Mouse (Mus musculus) heart, adult 18-20 months (tissue): ENCODE measurements around the gene Cd200. TPM values are rescaled to one million over a fixed set of nuclear protein-coding genes. Genes with fewer than 3 reads are reported as not detected.
"Not testable (repeated sequence)": the region's sequence is repeated elsewhere in the genome, so short reads cannot be mapped to it uniquely, and the experiment has no call there.

Experiments used
- DNase-seq, 2 experiments: peaks; one replicate each; pipeline ENCODE4 v3.0.0; 2021 to 2022; ENCODE audit warnings: mixed read lengths in 1 of 2
- long read RNA-seq, 2 experiments: library from polyadenylated mRNA; stranded (forward); transcript quantifications; one replicate each; pipeline ENCODE4 v2.0.0; 2021
- total RNA-seq, 2 experiments: library from RNA; stranded (reverse); gene quantifications; 2 replicates each; pipeline ENCODE4 v1.2.3; 2021

The Cd200 gene
- total RNA-seq: 10 to 100 TPM; 53.2 to 57.0 TPM
- long read RNA-seq, experiment 1, transcript Cd200-202 (6 exons, 2,347 nt): minor isoform, 11 of 38 reads
- long read RNA-seq, experiment 1, transcript Cd200-210 (2 exons, 281 nt): major isoform, 12 of 38 reads
- long read RNA-seq, experiment 1, partial matches to known transcripts: 3 of 38 reads
- long read RNA-seq, experiment 1, other reads (novel, unspliced or antisense): 12 of 38 reads
- long read RNA-seq, experiment 2, transcript Cd200-210 (2 exons, 281 nt): major isoform, 17 of 32 reads
- long read RNA-seq, experiment 2, partial matches to known transcripts: 1 of 32 reads
- long read RNA-seq, experiment 2, other reads (novel, unspliced or antisense): 11 of 32 reads

DNA sequence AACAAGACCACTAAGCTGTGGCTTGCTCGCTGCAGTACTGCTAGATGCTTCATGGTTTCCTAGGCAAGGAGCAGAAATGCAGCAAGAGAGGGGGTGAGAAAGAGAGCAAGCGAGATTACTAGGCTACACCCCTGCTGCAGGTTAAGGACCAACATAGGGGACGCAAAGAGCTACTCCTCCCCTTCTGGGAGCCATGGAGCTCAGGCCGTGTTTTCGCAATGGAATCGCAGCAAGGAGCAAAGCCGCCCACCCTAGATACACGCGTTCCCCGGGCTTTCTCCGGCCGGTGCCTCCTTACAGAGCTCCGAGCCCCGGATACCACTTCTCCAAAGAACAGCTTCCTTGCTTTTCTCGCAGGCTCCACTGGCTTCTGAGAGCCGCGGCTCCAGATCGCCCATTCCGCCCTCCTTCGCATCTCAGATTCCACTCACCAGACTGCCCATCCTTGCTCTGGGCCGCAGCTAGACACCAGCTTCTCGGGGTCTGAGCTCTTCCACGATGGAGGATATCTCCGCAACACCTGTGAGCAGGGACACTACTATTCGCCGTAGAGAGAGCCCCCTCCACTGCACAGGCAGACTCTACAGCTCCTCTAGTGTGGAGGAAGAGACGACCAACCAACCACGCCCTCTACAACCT lies at the start of gene Cd200:
TSS of gene Cd200 (minus strand) at position 629 of the 639 bp plus-strand sequence.
- DNase-seq: peak; percentile 77

DNA sequence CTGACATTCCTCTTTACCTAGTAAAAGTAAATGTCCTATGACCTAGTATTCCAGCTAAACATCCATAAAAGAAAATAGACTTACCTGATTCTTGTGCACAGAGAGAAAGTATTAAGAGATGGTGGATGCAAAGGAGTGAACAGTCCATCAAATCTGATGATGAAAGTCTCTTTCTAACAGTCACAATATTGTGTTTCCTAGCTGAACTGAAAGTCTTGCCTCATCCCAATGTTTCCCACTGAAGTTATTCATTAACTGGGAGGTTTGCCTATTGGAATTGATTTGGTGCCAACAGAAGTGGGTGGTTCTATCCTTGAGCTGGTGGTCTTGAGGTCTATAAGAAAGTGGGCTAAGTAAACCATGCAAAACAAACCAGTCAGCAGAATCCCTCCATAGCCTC lies 45.9 kb upstream of the Cd200 start:
- no peak for DNase-seq

DNA sequence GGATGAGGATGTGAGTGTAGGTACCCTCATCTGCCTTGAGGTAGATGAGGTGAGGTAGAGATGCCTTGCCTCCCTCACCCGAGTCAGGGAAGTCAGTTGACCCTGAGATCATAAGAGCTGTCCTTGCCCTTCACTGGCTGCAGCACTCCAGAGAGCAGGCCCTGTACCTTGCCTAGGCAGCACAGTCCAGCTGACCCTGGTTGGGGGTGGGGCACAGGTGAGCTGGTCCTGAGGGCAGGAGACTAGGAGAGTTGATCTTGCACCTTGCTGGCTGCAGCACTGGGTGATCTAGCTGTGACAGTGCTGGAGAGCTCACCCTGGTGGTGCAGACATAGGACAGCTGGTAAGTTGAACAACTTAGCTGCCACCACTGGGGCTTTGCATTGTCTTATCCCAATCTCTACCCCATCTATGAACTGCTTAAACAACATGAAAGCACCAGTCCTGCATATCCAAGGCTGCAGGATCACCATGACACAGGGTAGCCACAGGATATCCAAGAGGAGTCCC lies 28.4 kb upstream of the Cd200 start:
- no peak for DNase-seq

DNA sequence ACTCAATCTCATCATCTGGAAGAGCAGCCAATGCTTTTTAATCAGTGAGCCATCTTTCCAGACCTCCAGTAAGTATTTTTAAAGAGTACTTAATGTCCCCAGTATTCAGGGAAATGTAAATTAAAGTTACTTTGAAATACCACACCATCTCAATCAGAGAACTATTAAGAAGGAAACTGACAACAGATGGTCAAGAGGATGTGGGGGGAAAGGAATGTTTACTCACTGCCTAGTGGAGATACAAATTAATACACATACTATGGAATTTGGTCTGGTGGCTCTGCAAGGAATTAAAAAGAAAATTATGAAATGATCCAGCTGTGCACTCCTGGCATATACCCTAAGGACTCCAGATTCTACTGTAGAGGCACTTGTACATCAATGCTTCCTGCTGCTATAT lies 26.7 kb upstream of the Cd200 start:
- no peak for DNase-seq

DNA sequence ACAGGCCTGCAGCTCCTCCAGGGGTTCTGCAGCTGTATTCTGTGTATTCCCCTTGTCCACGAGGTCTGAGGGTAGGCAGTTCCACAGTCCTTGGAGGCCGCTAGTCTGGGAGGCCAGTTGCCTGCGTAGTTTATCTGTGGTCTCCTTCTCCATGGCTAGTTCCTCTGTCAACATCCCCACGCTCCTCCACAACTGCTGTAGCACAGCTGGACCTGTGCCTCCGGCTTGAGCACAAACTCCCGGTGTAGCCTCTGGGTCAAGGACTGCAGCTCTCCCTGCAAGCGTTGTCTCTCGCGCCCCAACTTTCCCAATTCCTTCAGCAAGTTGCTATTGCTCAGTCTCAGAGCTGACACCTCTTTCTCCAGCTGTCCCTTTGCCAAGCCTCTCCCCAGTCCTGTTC lies 18.8 kb upstream of the Cd200 start:
- peak; percentile 28 to 40 for DNase-seq

DNA sequence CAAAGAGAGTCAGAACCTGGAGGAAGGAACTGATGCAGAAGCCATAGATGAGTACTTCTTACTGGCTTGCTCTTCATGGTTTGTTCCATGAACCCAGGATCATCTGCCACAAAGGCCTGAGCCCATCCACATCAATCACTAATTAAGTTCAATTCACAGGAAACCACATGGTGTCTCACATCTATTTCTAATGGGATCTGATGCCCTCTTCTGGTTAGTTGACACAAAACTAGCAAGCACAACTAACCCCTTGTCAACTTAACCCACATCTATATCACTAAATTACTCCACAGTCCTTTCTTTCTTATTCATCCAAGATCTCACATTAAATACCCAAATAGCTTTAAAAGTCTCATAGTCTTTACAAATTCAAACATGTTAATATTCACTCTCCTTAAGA lies 4.6 kb upstream of the Cd200 start:
- no peak for DNase-seq

DNA sequence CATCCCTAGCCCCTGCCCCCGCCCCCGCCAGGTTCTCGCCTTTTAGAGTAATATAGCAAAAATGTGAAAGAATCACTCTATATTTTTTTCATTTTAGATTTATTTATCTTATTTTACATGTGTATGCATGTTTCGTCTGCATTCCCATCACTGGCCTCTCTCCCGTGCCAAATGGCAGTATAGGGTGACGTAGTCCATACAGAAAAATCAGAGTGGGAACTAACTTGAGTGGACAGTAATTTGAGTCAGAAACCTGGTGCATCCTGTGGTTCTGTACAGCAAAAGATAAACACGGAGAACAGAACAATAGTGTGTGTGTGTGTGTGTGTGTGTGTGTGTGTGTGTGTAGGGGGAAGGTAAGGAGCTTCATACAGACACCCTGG lies 202 bp upstream of the Cd200 start:
- DNase-seq: not testable (repeated sequence)

DNA sequence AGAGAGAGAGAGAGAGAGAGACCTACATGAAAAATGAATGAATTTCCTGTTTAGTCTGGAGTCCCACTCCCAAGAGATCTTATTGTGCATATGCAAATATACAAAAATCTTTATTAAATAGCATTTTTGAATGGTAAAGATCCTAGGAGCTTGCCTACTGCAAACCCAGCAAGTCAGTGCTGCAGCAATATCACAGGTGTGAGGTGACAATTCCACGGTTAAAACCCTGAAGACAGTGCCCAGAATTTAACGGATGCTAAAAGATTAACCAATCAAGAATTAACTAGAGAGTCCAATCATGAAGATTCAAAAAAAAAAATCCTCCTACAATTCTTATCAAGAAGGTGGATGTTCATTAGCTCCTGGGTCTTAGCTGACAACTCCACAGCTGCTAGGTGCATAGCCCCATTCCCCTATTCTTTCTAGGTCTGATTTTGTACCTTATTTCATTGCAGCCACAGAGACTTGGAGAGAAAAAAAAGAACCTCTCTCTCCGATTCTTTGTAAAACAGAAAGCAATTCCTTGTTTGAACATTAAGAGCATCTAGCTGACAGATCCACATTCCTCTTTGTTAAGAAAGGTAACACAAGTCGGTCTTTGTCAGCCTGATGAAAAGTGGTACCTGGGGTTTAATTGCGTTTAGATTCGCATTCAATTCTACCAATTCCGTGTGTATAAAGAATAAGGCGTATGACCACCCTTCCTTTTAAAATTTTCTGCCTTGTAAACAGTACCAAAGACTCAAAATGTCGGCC lies 1.0 kb downstream of the Cd200 start:
- DNase-seq: no peak

DNA sequence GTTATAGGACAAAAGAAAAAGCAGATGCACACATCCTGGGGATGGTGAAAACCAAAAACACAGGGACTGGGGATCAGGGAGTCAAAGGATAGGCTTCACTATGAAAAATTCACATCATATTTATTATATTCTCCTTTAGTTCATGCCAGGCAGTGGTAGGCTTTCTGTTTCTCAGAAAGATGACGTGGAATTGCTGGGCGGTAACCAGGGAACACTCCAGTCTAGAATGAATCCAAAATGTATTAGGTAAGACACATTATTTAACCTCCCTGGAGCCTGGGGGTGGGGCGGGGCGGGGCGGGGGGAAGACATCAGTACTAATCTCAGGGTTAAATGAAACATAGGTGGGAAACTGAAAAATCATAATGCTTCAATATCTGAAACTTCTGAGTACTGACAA lies 1.8 kb downstream of the Cd200 start:
- peak in 1 of 2 experiments; percentile 33 for DNase-seq

DNA sequence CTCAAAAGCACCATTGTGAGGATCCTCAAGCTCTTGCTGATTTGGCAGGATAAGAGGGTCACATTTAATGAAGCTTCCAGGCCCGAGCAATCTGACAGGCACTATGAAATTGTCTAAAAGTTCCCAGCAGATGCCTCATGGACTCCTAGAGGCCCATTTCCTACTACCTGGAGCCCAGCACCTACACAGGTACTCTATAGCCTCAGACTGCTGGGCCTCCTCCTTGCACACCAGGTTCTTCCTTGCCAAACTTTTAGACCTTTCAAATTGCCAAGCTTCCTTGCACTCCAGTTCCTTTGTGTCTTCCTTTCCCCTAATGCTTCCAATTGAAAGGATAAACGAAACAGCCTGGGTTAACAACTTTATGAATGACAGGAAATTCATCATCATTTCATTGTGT lies 5.9 kb downstream of the Cd200 start:
- peak in 1 of 2 experiments; percentile 27 for DNase-seq

DNA sequence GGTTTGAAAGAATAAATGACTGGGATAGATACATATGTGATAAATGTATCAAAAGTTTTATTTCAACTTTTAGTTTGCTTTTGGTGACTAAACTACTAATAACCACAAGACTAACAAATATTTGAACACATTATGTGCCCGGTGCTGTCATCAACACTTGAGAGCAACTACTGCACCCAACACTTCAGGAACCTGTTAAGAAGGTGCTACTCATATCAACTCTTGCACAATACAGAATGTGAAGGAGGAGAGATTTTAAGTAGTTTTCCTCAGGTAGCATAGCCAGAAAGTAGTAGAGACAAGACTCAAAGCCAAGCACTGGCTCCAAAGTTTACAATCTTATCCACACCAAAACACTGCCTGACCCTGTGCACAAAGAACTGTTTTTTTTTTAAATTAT lies 6.8 kb downstream of the Cd200 start:
- no peak for DNase-seq

DNA sequence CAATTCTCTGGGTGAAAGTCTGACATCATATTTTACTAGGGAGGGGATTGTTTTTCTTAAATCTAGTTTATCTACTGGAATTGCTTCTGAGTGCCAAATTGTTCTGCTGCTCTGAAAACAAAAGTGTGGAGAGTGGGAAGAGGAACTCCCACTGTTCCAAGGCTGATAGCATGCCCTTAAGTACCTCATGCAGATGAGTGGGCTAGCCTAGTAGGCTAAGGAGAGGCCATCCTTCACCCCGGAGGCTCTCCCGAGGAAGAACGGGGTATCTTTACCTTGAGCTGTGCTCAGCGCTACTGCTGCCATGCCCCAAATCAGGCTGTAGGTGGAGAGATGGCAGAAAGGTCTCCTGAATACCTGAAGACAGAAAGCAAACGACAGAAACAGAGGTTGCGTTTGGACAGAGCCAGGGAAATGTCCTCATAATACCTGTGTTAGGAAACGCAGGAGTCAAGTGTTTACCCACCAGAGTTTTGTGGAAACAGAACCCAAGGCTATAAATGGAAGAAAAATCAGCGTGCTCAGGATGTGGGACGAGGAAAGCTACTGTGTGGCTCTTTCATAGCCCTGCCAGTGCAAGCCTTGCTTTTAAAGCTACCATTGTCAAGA lies 8.8 kb downstream of the Cd200 start:
- DNase-seq: peak in 1 of 2 experiments; percentile 40

DNA sequence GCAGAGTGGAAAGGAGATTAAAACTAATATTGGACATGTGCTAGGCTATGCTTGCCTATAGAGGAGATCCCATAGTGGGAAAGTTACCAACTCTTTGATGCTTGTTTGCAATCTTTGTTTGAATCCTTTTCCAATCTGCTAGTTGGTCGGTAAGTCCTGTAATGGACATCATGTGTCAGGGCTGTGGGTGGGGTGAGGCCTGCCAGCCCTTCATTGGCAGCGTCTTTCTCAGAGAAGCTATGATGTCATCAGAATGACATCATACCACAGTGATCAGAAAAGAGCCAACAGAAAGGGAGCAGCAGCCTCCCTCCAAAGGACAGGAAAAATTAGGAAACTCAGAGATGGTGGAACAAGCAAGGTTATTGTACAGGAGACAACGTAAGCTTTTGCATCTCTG lies 9.4 kb downstream of the Cd200 start:
- DNase-seq: no peak

DNA sequence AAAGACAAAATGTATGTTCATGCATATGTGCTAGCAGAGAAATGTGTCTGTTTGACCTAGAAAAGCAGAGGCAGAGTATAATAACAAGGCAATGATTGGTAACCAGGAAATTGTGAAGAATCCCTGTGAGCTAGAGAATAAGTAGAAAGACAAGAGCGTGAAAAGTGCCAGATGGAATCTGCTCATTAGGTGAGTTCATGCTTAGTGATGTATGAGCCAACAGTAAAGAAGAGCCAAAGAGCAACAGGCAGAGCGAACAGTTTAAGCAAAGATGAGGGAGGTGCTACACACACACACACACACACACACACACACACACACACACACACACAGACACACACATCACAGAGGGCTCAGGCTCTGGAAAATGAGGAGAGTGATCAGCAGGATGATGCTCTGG lies 11.4 kb downstream of the Cd200 start:
- no peak for DNase-seq

DNA sequence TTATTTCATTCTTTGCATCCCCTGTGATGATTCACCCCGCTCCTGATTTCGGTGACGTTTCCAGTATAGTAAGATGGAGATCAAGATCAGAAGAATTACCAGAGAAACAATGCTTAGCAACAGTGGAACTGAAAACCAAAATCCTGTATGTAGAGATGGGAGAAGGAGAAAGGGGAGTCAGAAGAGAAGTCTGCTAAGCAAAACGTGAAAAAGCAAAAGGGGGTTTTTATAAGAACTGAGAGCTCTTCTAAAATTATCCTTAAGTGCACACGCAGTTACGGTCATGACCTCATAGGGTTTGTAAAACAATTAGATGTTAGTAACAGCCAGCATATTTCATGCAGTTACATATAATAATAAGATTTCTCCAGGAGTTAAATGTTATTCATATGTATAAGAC lies 16.6 kb downstream of the Cd200 start:
- no peak for DNase-seq

DNA sequence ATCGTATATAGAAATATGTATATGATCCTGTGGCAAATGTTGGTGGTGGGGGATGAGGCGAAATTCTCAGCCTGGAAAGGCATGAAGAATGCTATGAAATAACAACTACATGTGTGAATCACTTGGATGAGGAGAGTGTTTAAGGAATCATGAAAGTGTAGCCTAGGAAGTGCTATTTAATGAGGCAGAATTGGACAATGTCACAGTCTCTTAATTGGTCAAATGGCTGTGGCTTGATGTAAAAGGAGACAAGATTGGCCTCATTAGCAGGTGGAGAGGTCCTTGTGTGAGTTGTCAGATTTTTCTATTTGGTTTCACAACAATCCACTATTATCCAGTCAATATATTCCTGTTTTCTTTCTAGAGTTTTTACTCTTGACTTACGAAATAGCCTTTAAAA lies 17.2 kb downstream of the Cd200 start:
- DNase-seq: no peak

DNA sequence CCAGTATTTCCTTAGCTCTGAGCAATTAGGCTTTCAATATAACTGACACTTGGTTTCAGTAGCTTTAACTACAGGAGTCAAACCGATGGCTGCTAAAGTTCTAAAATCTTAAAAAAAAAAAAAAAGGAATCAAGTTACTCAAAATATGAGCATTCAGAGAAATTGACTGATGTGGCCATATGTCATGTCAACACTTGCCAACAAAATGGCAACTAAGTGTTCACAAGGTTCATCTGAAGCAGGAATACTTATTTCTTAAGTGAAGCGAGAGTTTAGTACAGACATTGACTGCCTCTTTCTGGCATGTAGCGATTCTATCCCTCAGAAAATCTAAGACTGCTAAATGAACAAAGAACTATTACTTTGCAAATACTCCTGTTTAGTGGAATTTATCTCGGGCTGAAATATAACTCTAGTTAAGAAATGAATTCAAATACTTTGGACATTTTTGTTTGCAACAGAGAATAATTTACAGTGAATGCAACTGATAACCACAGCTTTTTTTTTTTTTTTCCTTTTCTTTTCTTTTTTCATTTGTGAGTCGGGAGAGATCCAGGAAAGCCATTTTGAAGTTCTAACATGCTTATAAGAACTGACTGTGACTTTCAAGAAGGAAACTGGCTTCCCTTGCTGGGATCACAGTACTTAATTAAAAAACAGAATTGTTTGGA lies 18.4 kb downstream of the Cd200 start:
- DNase-seq: no peak

DNA sequence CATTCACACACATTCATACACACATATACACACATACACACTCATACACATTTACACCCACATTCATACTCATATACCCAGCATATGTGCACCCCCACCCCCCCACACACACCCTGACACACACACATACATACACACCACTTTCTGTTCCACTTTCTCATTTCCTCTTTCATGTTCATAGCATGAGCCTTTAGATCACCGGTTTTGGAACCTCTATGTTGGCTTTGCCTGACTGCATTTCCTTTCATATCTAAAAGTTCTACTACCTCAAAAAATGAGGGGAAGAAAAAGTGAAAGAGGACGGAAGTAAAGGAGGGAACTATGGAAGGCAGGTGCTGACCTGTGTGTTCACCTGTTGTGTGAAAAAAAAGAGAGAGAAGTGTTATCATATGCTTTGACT lies 19.0 kb downstream of the Cd200 start:
- DNase-seq: no peak

DNA sequence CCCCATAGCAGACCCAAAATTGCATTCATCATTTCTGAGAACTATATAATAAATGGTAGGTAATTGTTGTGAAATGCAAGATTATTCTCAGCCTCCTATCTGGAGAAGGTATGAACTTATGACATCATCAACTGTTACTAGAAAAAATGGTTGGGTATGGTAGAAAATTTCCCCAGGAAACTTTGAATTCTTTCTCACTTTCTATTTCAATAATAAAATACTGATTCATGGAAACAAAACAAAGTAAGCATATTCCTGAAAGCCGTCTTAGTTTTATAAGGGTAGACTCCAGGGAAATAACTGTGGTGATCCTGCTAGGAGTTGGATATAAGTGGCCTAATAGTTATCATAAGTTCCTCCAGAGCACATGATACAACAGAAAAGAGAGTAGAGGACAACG lies 19.8 kb downstream of the Cd200 start:
- no peak for DNase-seq

DNA sequence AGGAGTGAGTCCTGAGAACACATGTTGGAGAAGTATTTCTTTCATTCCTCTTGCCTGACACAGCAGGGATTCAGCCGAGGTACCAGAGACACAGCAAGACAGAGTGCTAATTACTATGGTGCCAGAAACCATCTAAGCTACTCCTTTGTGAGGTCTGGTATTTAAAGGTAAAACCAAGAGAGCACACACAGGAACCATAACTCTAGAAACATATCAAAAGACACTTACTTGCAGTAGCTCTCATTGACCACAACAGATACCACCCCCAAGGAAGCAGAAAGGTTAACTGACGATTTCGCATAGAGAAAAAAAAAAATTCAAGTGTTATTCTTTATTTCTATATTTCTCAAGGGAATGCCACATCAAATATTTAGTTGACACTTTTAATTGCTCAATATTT lies 27.0 kb downstream of the Cd200 start:
- DNase-seq: no peak

DNA sequence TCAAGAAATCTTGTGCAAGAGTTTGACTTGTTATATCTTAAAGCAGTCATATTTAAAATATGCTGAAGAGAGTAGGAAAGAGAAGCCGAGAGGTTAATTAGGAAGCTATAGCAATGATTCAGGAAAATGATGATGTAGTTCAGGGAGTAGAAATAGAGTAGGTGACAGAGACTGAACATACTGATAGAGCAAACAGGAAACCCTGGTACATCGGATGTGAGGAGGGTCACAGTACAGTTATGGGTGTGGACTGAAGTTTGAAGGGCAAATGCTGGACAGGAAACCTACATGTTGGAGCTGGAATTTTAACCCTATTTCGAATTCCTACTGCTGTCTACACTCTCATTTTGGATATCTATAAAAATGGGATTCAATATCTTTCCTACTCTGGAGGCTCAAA lies 29.9 kb downstream of the Cd200 start:
- no peak for DNase-seq
